Mouse (Mus musculus) MEL (cell line): Measurements from ENCODE around the gene Tsku. TPM values are rescaled to one million over a fixed set of nuclear protein-coding genes. Genes with fewer than 3 reads are reported as not detected.
A peak's percentile ranks its signal among the peaks of the same experiment; 100 is the strongest.

Source experiments
- DNase-seq: peaks from one replicate; pipeline ENCODE4 v3.0.0; 2011; ENCODE audit warnings: low read depth, low spot score
- H3K27ac ChIP-seq: 2 replicates; pipeline ENCODE4 v1.5.1; 2012; ENCODE audit warnings: low read depth, mild to moderate bottlenecking, control low read depth, low read length, moderate library complexity; ENCODE audit not compliant: control insufficient read depth
- H3K27me3 ChIP-seq, 2 experiments: fragments of 150-350 bp in 1 of 2; sonication (generic) in 1 of 2; 2 replicates each; pipeline ENCODE4 v1.6.1; 2012; ENCODE audit warnings: low read length in 2 of 2, mild to moderate bottlenecking in 2 of 2, improper control_type of control experiment in 1 of 2, moderate library complexity in 1 of 2; ENCODE audit not compliant: insufficient read depth in 2 of 2, control insufficient read depth in 1 of 2
- H3K36me3 ChIP-seq, 2 experiments: 2 replicates each; pipeline ENCODE4 v1.6.1; 2012 to 2014; ENCODE audit warnings: low read length in 2 of 2, improper control_type of control experiment in 1 of 2, inconsistent platforms in 1 of 2, mild to moderate bottlenecking in 1 of 2; ENCODE audit not compliant: insufficient read depth in 2 of 2, control insufficient read depth in 1 of 2
- H3K4me1 ChIP-seq, 2 experiments: fragments of 150-350 bp in 1 of 2; sonication (generic) in 1 of 2; 2 replicates each; pipeline ENCODE4 v1.6.1; 2012; ENCODE audit warnings: low read length in 2 of 2, improper control_type of control experiment in 1 of 2, mild to moderate bottlenecking in 1 of 2; ENCODE audit not compliant: insufficient read depth in 2 of 2, control insufficient read depth in 1 of 2
- H3K4me3 ChIP-seq, 2 experiments: fragments of 150-350 bp in 1 of 2; sonication (generic) in 1 of 2; 2 replicates each; pipeline ENCODE4 v1.5.1; 2012; ENCODE audit warnings: low read depth in 2 of 2, low read length in 2 of 2, mild to moderate bottlenecking in 2 of 2, moderate library complexity in 2 of 2, control low read depth in 1 of 2, improper control_type of control experiment in 1 of 2; ENCODE audit not compliant: control insufficient read depth in 1 of 2, insufficient read depth in 1 of 2
- H3K79me2 ChIP-seq: 2 replicates; pipeline ENCODE4 v1.6.1; 2012; ENCODE audit warnings: mild to moderate bottlenecking, low read length, moderate library complexity; ENCODE audit not compliant: control insufficient read depth, poor library complexity, insufficient read depth
- H3K9ac ChIP-seq: 2 replicates; pipeline ENCODE4 v1.6.1; 2012; ENCODE audit warnings: low read depth, mild to moderate bottlenecking, control low read depth, low read length, moderate library complexity; ENCODE audit not compliant: control insufficient read depth, poor library complexity, severe bottlenecking
- H3K9me3 ChIP-seq: fragments of 150-350 bp; sonication (generic); replicated peaks from 2 replicates; pipeline ENCODE4 v1.6.1; 2012; ENCODE audit warnings: mild to moderate bottlenecking, low read length, improper control_type of control experiment, moderate library complexity; ENCODE audit not compliant: insufficient read depth
- BHLHE40 ChIP-seq: IDR thresholded peaks from 2 replicates; pipeline ENCODE4 v1.6.1; 2012; ENCODE audit warnings: low read depth, mild to moderate bottlenecking, inconsistent platforms, low read length, improper control_type of control experiment, borderline replicate concordance
- CHD1 ChIP-seq: IDR thresholded peaks from 2 replicates; pipeline ENCODE4 v1.6.1; 2012; ENCODE audit warnings: low read depth, mild to moderate bottlenecking, inconsistent platforms, low read length, improper control_type of control experiment
- CHD2 ChIP-seq: IDR thresholded peaks from 2 replicates; pipeline ENCODE4 v1.6.1; 2011; ENCODE audit warnings: low read length, improper control_type of control experiment
- CTCF ChIP-seq, 3 experiments: IDR thresholded peaks in 2 of 3; conservative IDR thresholded peaks in 1 of 3; 2 replicates each; pipeline ENCODE4 v1.5.1; 2011 to 2012; ENCODE audit warnings: low read length in 3 of 3, low read depth in 2 of 3, mild to moderate bottlenecking in 2 of 3, improper control_type of control experiment in 1 of 3, inconsistent platforms in 1 of 3, mixed read lengths in 1 of 3, moderate library complexity in 1 of 3; ENCODE audit not compliant: control insufficient read depth in 1 of 3, insufficient read depth in 1 of 3, poor library complexity in 1 of 3, severe bottlenecking in 1 of 3
- E2F4 ChIP-seq: IDR thresholded peaks from 2 replicates; pipeline ENCODE4 v1.6.1; 2011; ENCODE audit warnings: low read depth, low read length, improper control_type of control experiment, borderline replicate concordance
- ELF1 ChIP-seq: IDR thresholded peaks from 2 replicates; pipeline ENCODE4 v1.6.1; 2014; ENCODE audit warnings: low read depth, mild to moderate bottlenecking, inconsistent platforms, low read length, improper control_type of control experiment, moderate library complexity
- EP300 ChIP-seq, 2 experiments: IDR thresholded peaks; 2 replicates each; pipeline ENCODE4 v1.6.1; 2011; ENCODE audit warnings: improper control_type of control experiment in 2 of 2, low read length in 2 of 2, low read depth in 1 of 2, mild to moderate bottlenecking in 1 of 2
- ETS1 ChIP-seq: IDR thresholded peaks from 2 replicates; pipeline ENCODE4 v1.6.1; 2012; ENCODE audit warnings: low read depth, mild to moderate bottlenecking, inconsistent platforms, low read length, improper control_type of control experiment, moderate library complexity
- GABPA ChIP-seq: IDR thresholded peaks from 2 replicates; pipeline ENCODE4 v1.6.1; 2012; ENCODE audit warnings: low read depth, mild to moderate bottlenecking, inconsistent platforms, low read length, improper control_type of control experiment, moderate library complexity
- GATA1 ChIP-seq: IDR thresholded peaks from 2 replicates; pipeline ENCODE4 v1.6.1; 2011; ENCODE audit warnings: low read depth, low read length, improper control_type of control experiment
- HCFC1 ChIP-seq: IDR thresholded peaks from 2 replicates; pipeline ENCODE4 v1.6.1; 2012; ENCODE audit warnings: low read depth, mild to moderate bottlenecking, inconsistent platforms, low read length, improper control_type of control experiment, moderate library complexity
- JUND ChIP-seq: IDR thresholded peaks from 2 replicates; pipeline ENCODE4 v1.6.1; 2011; ENCODE audit warnings: low read depth, mild to moderate bottlenecking, improper control_type of control experiment, low read length
- KAT2A ChIP-seq: conservative IDR thresholded peaks from 2 replicates; pipeline ENCODE4 v1.6.1; 2012; ENCODE audit warnings: low read depth, low read length, improper control_type of control experiment, inconsistent platforms
- MAFK ChIP-seq: IDR thresholded peaks from 2 replicates; pipeline ENCODE4 v1.6.1; 2011; ENCODE audit warnings: low read depth, mild to moderate bottlenecking, low read length, improper control_type of control experiment, borderline replicate concordance
- MAZ ChIP-seq: IDR thresholded peaks from 2 replicates; pipeline ENCODE4 v1.6.1; 2012; ENCODE audit warnings: low read depth, mild to moderate bottlenecking, inconsistent platforms, low read length, improper control_type of control experiment
- MEF2A ChIP-seq: IDR thresholded peaks from 2 replicates; pipeline ENCODE4 v1.6.1; 2014; ENCODE audit warnings: low read depth, mild to moderate bottlenecking, inconsistent platforms, low read length, improper control_type of control experiment; ENCODE audit not compliant: poor library complexity, insufficient replicate concordance, severe bottlenecking; ENCODE audit errors: extremely low read depth
- MXI1 ChIP-seq: IDR thresholded peaks from 2 replicates; pipeline ENCODE4 v1.6.1; 2011; ENCODE audit warnings: mild to moderate bottlenecking, low read depth, low read length, improper control_type of control experiment
- MYB ChIP-seq: IDR thresholded peaks from 2 replicates; pipeline ENCODE4 v1.6.1; 2011; ENCODE audit warnings: mild to moderate bottlenecking, low read depth, low read length, improper control_type of control experiment
- MYC ChIP-seq: IDR thresholded peaks from 2 replicates; pipeline ENCODE4 v1.6.1; 2011; ENCODE audit warnings: low read depth, mild to moderate bottlenecking, low read length, improper control_type of control experiment, moderate library complexity
- NELFE ChIP-seq: IDR thresholded peaks from 2 replicates; pipeline ENCODE4 v1.6.1; 2011; ENCODE audit warnings: low read depth, low read length, improper control_type of control experiment
- NRF1 ChIP-seq: IDR thresholded peaks from 2 replicates; pipeline ENCODE4 v1.6.1; 2014; ENCODE audit warnings: low read depth, mild to moderate bottlenecking, inconsistent platforms, low read length, improper control_type of control experiment, moderate library complexity; ENCODE audit not compliant: poor library complexity, insufficient read depth, severe bottlenecking
- POLR2A ChIP-seq, 2 experiments: IDR thresholded peaks; 2 replicates each; pipeline ENCODE4 v1.6.1; 2011 to 2012; ENCODE audit warnings: low read length in 2 of 2, mild to moderate bottlenecking in 2 of 2, control low read depth in 1 of 2, improper control_type of control experiment in 1 of 2, low read depth in 1 of 2, moderate library complexity in 1 of 2; ENCODE audit not compliant: control insufficient read depth in 1 of 2, insufficient read depth in 1 of 2, poor library complexity in 1 of 2
- POLR2AphosphoS2 ChIP-seq: IDR thresholded peaks from 2 replicates; pipeline ENCODE4 v1.6.1; 2011; ENCODE audit warnings: low read length, improper control_type of control experiment
- POLR2AphosphoS5 ChIP-seq: IDR thresholded peaks from 2 replicates; pipeline ENCODE4 v1.6.1; 2012; ENCODE audit warnings: low read depth, borderline replicate concordance, mild to moderate bottlenecking, inconsistent platforms, low read length, moderate library complexity, mixed read lengths
- RAD21 ChIP-seq: IDR thresholded peaks from 2 replicates; pipeline ENCODE4 v1.6.1; 2011; ENCODE audit warnings: mild to moderate bottlenecking, low read depth, low read length, improper control_type of control experiment
- SIN3A ChIP-seq: IDR thresholded peaks from 2 replicates; pipeline ENCODE4 v1.6.1; 2012; ENCODE audit warnings: low read length, improper control_type of control experiment, inconsistent platforms
- SMC3 ChIP-seq: IDR thresholded peaks from 2 replicates; pipeline ENCODE4 v1.6.1; 2011; ENCODE audit warnings: low read depth, low read length, improper control_type of control experiment
- TAL1 ChIP-seq: IDR thresholded peaks from 2 replicates; pipeline ENCODE4 v1.6.1; 2012; ENCODE audit warnings: mild to moderate bottlenecking, inconsistent platforms, low read length, moderate library complexity, mixed read lengths
- TBP ChIP-seq: IDR thresholded peaks from 2 replicates; pipeline ENCODE4 v1.8.0; 2011; ENCODE audit warnings: low read depth, low read length, improper control_type of control experiment
- TCF12 ChIP-seq: IDR thresholded peaks from 2 replicates; pipeline ENCODE4 v1.6.1; 2014; ENCODE audit warnings: low read depth, mild to moderate bottlenecking, inconsistent platforms, low read length, improper control_type of control experiment, moderate library complexity
- UBTF ChIP-seq: IDR thresholded peaks from 2 replicates; pipeline ENCODE4 v1.6.1; 2012; ENCODE audit warnings: low read depth, mild to moderate bottlenecking, inconsistent platforms, low read length, improper control_type of control experiment, moderate library complexity, borderline replicate concordance; ENCODE audit not compliant: insufficient read depth
- USF1 ChIP-seq: IDR thresholded peaks from 2 replicates; pipeline ENCODE4 v1.6.1; 2014; ENCODE audit warnings: low read depth, mild to moderate bottlenecking, inconsistent platforms, low read length, improper control_type of control experiment, moderate library complexity
- USF2 ChIP-seq, 2 experiments: IDR thresholded peaks; 2 replicates each; pipeline ENCODE4 v1.6.1; 2011 to 2012; ENCODE audit warnings: improper control_type of control experiment in 2 of 2, low read length in 2 of 2, borderline replicate concordance in 1 of 2, inconsistent platforms in 1 of 2, low read depth in 1 of 2, mild to moderate bottlenecking in 1 of 2; ENCODE audit not compliant: insufficient read depth in 1 of 2
- ZC3H11A ChIP-seq: IDR thresholded peaks from 2 replicates; pipeline ENCODE4 v1.6.1; 2012; ENCODE audit warnings: low read depth, mild to moderate bottlenecking, inconsistent platforms, low read length, improper control_type of control experiment
- ZKSCAN1 ChIP-seq: IDR thresholded peaks from 2 replicates; pipeline ENCODE4 v1.6.1; 2012; ENCODE audit warnings: low read depth, mild to moderate bottlenecking, inconsistent platforms, low read length, improper control_type of control experiment, moderate library complexity
- ZNF384 ChIP-seq: IDR thresholded peaks from 2 replicates; pipeline ENCODE4 v1.6.1; 2012; ENCODE audit warnings: low read depth, mild to moderate bottlenecking, inconsistent platforms, low read length, improper control_type of control experiment
- polyA plus RNA-seq, 2 experiments: library from polyadenylated mRNA; stranded (reverse) in 1 of 2; unstranded in 1 of 2; fragments of >175 nt in 1 of 2; fragments of >200 nt in 1 of 2; gene quantifications; 2 replicates each; pipeline versions ENCODE4 v1.2.1 to v1.2.4; 2012; ENCODE audit warnings: low replicate concordance in 2 of 2, low read depth in 1 of 2; ENCODE audit not compliant: insufficient read length in 2 of 2, insufficient read depth in 1 of 2, missing spikeins in 1 of 2
- total RNA-seq: library from RNA; depleted of rRNA; stranded (reverse); fragments of 300-350 nt; gene quantifications from 2 replicates; pipeline ENCODE4 v1.2.3, GENCODE M21; 2012

Tsku gene
- total and polyA plus RNA-seq, 3 experiments = 0.12 to 0.99 TPM; not detected in 1

GRCm38 (mm10) chr7:98307411-98307810 is 53.7 kb downstream of the Tsku start:
- Histone ChIP-seq H3K9ac (peak overlapping the region; percentile 94), H3K4me1 (peaks cover 6 to 21% of the 10 kb centered on the region in 2 experiments; a peak in 3 of 4 replicates), H3K27me3 (no peaks in the 10 kb centered on the region), H3K79me2 (peaks cover 28% of the 10 kb centered on the region), H3K27ac (peak overlapping the region; percentile 67), H3K4me3 (peak overlapping the region; percentile 96 to 100), H3K9me3 (no peaks in the 10 kb centered on the region), H3K36me3 (peaks cover 4 to 31% of the 10 kb centered on the region in 2 experiments; a peak in 3 of 4 replicates)
- DNase-seq = peak; percentile 69
- TF ChIP-seq CHD1 = no peak
- no peak for TF ChIP-seq NELFE
- no peak for TF ChIP-seq POLR2AphosphoS2
- TF ChIP-seq TBP = no peak
- no peak for TF ChIP-seq JUND
- peak; percentile 76 to 91 for TF ChIP-seq EP300 (IDR thresholded peaks at IDR 0.05; ENCODE audit: low read depth in 1 of 2, low read length in 2 of 2)
- no peak for TF ChIP-seq MAFK
- TF ChIP-seq RAD21 = no peak
- no peak for TF ChIP-seq MAZ
- TF ChIP-seq ELF1 = no peak
- TF ChIP-seq MYC = no peak; the same call in 1 of the 2 replicates
- TF ChIP-seq USF1 = peak; percentile 80
- no peak for TF ChIP-seq ZC3H11A
- TF ChIP-seq E2F4 = no peak
- peak; percentile 96 for TF ChIP-seq MYB
- no peak for TF ChIP-seq USF2 (IDR thresholded peaks at IDR 0.05; ENCODE audit: borderline replicate concordance in 1 of 2, insufficient read depth in 1 of 2, low read depth in 1 of 2, low read length in 2 of 2)
- TF ChIP-seq KAT2A = no peak
- no peak for TF ChIP-seq POLR2A (IDR thresholded peaks at IDR 0.05; ENCODE audit: control insufficient read depth in 1 of 2, insufficient read depth in 1 of 2, low read depth in 1 of 2, low read length in 2 of 2, poor library complexity in 1 of 2)
- no peak for TF ChIP-seq CHD2
- no peak for TF ChIP-seq NRF1
- peak; percentile 86 for TF ChIP-seq SIN3A
- TF ChIP-seq TAL1 = no peak
- TF ChIP-seq HCFC1 = no peak
- TF ChIP-seq TCF12 = peak; percentile 61
- no peak for TF ChIP-seq UBTF
- TF ChIP-seq ETS1 = peak; percentile 73
- peak; percentile 85; the same call in 1 of the 2 replicates for TF ChIP-seq BHLHE40
- TF ChIP-seq GABPA = no peak
- no peak for TF ChIP-seq SMC3
- TF ChIP-seq POLR2AphosphoS5 = no peak
- TF ChIP-seq ZNF384 = no peak
- TF ChIP-seq MXI1 = no peak
- TF ChIP-seq ZKSCAN1 = no peak
- TF ChIP-seq GATA1 = peak; percentile 67
- no peak for TF ChIP-seq MEF2A
- TF ChIP-seq CTCF (IDR thresholded peaks at IDR 0.05 in 2 of 3, conservative IDR thresholded peaks at IDR 0.05 in 1 of 3; ENCODE audit: control insufficient read depth in 1 of 3, insufficient read depth in 1 of 3, low read depth in 2 of 3, low read length in 3 of 3, poor library complexity in 1 of 3, severe bottlenecking in 1 of 3) = no peak
